ENCODE assay signal across 9 mouse cellular contexts in the genomic region with DNA sequence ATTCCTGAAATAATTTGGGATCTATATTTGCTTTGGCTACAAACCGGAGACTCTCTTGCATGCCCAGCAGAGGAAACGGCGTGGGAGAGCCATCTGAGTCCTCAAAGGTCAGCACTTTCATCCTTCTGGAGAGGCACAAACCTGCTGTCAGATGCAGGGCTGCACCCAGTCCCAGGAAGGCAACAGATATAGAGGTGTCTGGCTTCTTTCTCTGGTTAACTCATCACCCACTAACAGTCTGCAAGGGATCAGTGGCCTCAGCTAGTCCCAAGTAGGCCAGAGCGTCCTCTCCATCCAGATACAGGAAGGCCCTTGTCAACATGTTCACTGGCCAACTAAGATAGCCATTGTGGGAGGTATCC. TPM values are rescaled to one million over a fixed set of nuclear protein-coding genes. Genes with fewer than 3 reads are reported as not detected.
DNase-seq lines count a peak whose midpoint lies in the region; ATAC-seq and TF ChIP-seq lines count a peak whose summit lies in the region.
"Had no signal": no experiment of that assay in that cellular context is flagged by ENCODE, and none has a peak within 500 bp of the region (broad histone marks: within the 10 kb centered on the region; RNA-seq: fewer than 3 reads in every experiment).

No protein-coding gene starts in this region.

- no peak for TF ChIP-seq CTCF in MEL (IDR thresholded peaks at IDR 0.05 in 2 of 3, conservative IDR thresholded peaks at IDR 0.05 in 1 of 3; ENCODE audit: control insufficient read depth in 1 of 3, insufficient read depth in 1 of 3, low read depth in 2 of 3, low read length in 3 of 3, poor library complexity in 1 of 3, severe bottlenecking in 1 of 3)

- no peak for TF ChIP-seq EP300 in MEL (IDR thresholded peaks at IDR 0.05; ENCODE audit: low read depth in 1 of 2, low read length in 2 of 2)

- H3K27ac ChIP-seq in hindbrain, embryonic 15.5 days (replicated peaks) = peak overlapping the region; percentile 48; the same call in 1 of the 2 replicates
- no peak overlapping the region for H3K27ac ChIP-seq in hindbrain, embryonic 11.5 days (ENCODE audit: low read depth, low read length)
- peak overlapping the region; percentile 83 for H3K27ac ChIP-seq in MEL (ENCODE audit: control insufficient read depth, low read depth, low read length)
- no peak overlapping the region for H3K27ac ChIP-seq in intestine, embryonic 15.5 days
- H3K27ac ChIP-seq: liver, embryonic 14.5 days had no signal

- H3K4me1 ChIP-seq in hindbrain, embryonic 15.5 days (replicated peaks) = peaks cover 4% of the 10 kb centered on the region; the same call in 1 of the 2 replicates
- H3K4me1 ChIP-seq in hindbrain, embryonic 11.5 days (replicated peaks; ENCODE audit: control insufficient read depth, insufficient read depth, low read length) = no peaks in the 10 kb centered on the region
- peaks cover 29 to 49% of the 10 kb centered on the region in 2 experiments for H3K4me1 ChIP-seq in MEL (ENCODE audit: control insufficient read depth in 1 of 2, insufficient read depth in 2 of 2, low read length in 2 of 2)
- peaks cover 9% of the 10 kb centered on the region; the same call in 1 of the 2 replicates for H3K4me1 ChIP-seq in intestine, embryonic 15.5 days (replicated peaks)

- ATAC-seq in frontal cortex, adult (ENCODE audit: low TSS enrichment) = peak; percentile 7; the same call in 1 of the 2 replicates
- ATAC-seq in hindbrain, embryonic 15.5 days (ENCODE audit: low FRiP score, low read depth) = no peak
- no peak for ATAC-seq in hindbrain, embryonic 11.5 days (ENCODE audit: low FRiP score)
- 0 out of 2 replicates have a peak, but pooled peaks have one; percentile 18 for ATAC-seq in intestine, embryonic 15.5 days

- no peak overlapping the region for H3K4me2 ChIP-seq in hindbrain, embryonic 15.5 days
- H3K4me2 ChIP-seq in hindbrain, embryonic 11.5 days (replicated peaks; ENCODE audit: low read depth, low read length) = no peak overlapping the region
- no peak overlapping the region for H3K4me2 ChIP-seq in intestine, embryonic 15.5 days (replicated peaks)

- H3K27me3 ChIP-seq in hindbrain, embryonic 15.5 days = no peaks in the 10 kb centered on the region
- no peaks in the 10 kb centered on the region for H3K27me3 ChIP-seq in hindbrain, embryonic 11.5 days (ENCODE audit: control insufficient read depth, insufficient read depth, low read length)
- no peaks in the 10 kb centered on the region for H3K27me3 ChIP-seq in MEL (ENCODE audit: control insufficient read depth in 1 of 2, insufficient read depth in 2 of 2, low read length in 2 of 2)
- no peaks in the 10 kb centered on the region for H3K27me3 ChIP-seq in intestine, embryonic 15.5 days (replicated peaks)

- 93% methylated on average over 4 of the region's 4 CpGs for WGBS in hindbrain, embryonic 15.5 days
- 89% methylated on average over 4 of the region's 4 CpGs for WGBS in hindbrain, embryonic 11.5 days
- 73% methylated on average over 4 of the region's 4 CpGs for WGBS in intestine, embryonic 15.5 days

- no peaks in the 10 kb centered on the region for H3K79me2 ChIP-seq in MEL (ENCODE audit: control insufficient read depth, insufficient read depth, low read length, poor library complexity)

- TF ChIP-seq RAD21 in MEL (IDR thresholded peaks at IDR 0.05; ENCODE audit: low read depth, low read length) = no peak

- H3K9me3 ChIP-seq in hindbrain, embryonic 15.5 days = no peaks in the 10 kb centered on the region
- H3K9me3 ChIP-seq in hindbrain, embryonic 11.5 days (ENCODE audit: control insufficient read depth, low read length) = no peaks in the 10 kb centered on the region
- no peaks in the 10 kb centered on the region for H3K9me3 ChIP-seq in MEL (replicated peaks; ENCODE audit: insufficient read depth, low read length)
- H3K9me3 ChIP-seq in intestine, embryonic 15.5 days = no peaks in the 10 kb centered on the region

- no peak for TF ChIP-seq POLR2A in MEL (IDR thresholded peaks at IDR 0.05; ENCODE audit: control insufficient read depth in 1 of 2, insufficient read depth in 1 of 2, low read depth in 1 of 2, low read length in 2 of 2, poor library complexity in 1 of 2)

- H3K36me3 ChIP-seq in hindbrain, embryonic 15.5 days = no peaks in the 10 kb centered on the region
- no peaks in the 10 kb centered on the region for H3K36me3 ChIP-seq in hindbrain, embryonic 11.5 days (ENCODE audit: control insufficient read depth, insufficient read depth, low read length)
- H3K36me3 ChIP-seq in MEL (ENCODE audit: control insufficient read depth in 1 of 2, insufficient read depth in 2 of 2, low read length in 2 of 2) = peaks cover 0 to 42% of the 10 kb centered on the region in 2 experiments; a peak in 2 of 4 replicates
- H3K36me3 ChIP-seq in intestine, embryonic 15.5 days = no peaks in the 10 kb centered on the region

- no peak overlapping the region for H3K9ac ChIP-seq in hindbrain, embryonic 15.5 days
- H3K9ac ChIP-seq in hindbrain, embryonic 11.5 days (ENCODE audit: low read depth, low read length) = no peak overlapping the region
- peak overlapping the region; percentile 33 for H3K9ac ChIP-seq in MEL (ENCODE audit: control insufficient read depth, low read depth, low read length, poor library complexity, severe bottlenecking)
- no peak overlapping the region for H3K9ac ChIP-seq in intestine, embryonic 15.5 days
- H3K9ac ChIP-seq: liver, embryonic 14.5 days had no signal

- DNase-seq in frontal cortex, postnatal 14 days (ENCODE audit: low spot score in 2 of 2) = no peak
- no peak for DNase-seq in hindbrain, embryonic 11.5 days (ENCODE audit: low spot score)
- peak; percentile 42 for DNase-seq in MEL (ENCODE audit: low read depth, low spot score)
- DNase-seq in ovary, postnatal 36 days (ENCODE audit: low spot score) = no peak
- DNase-seq in left cerebral cortex, adult 11 months (ENCODE audit: low spot score) = no peak

- H3K4me3 ChIP-seq in hindbrain, embryonic 15.5 days = no peak overlapping the region
- no peak overlapping the region for H3K4me3 ChIP-seq in hindbrain, embryonic 11.5 days (ENCODE audit: low read depth, low read length)
- H3K4me3 ChIP-seq in MEL (ENCODE audit: control insufficient read depth in 1 of 2, insufficient read depth in 1 of 2, low read depth in 2 of 2, low read length in 2 of 2) = peak overlapping the region in 1 of 2 experiments; percentile 22; a peak in 2 of 4 replicates
- no peak overlapping the region for H3K4me3 ChIP-seq in intestine, embryonic 15.5 days (replicated peaks)

TF ChIP-seq in MEL, 35 proteins besides CTCF, POLR2A, EP300 and RAD21:
- TF ChIP-seq CHD1 (IDR thresholded peaks at IDR 0.05; ENCODE audit: low read depth, low read length) (no peak), GATA1 (IDR thresholded peaks at IDR 0.05; ENCODE audit: low read depth, low read length) (no peak), MYB (IDR thresholded peaks at IDR 0.05; ENCODE audit: low read depth, low read length) (no peak), ZNF384 (IDR thresholded peaks at IDR 0.05; ENCODE audit: low read depth, low read length) (no peak; the same call in 1 of the 2 replicates), RCOR1 (IDR thresholded peaks at IDR 0.05; ENCODE audit: low read depth, low read length) (peak; percentile 12; the same call in 1 of the 2 replicates)

RNA-seq across cellular contexts. Expression of gene Zfp706, which starts 46.7 kb away (rescaled TPM):
- polyA plus RNA-seq in hindbrain, embryonic 15.5 days (2015; fragmentation: Nextera tagmentation; extraction: Ambion mirVana) = 407 and 424 TPM in 2 replicates
- 360 and 376 TPM in 2 replicates for polyA plus RNA-seq in hindbrain, embryonic 11.5 days (2014; fragmentation: Nextera tagmentation; extraction: Ambion mirVana)
- total RNA-seq in MEL (2012; rRNA removed) = 64.0 and 66.3 TPM in 2 replicates
- polyA plus RNA-seq in MEL (2012; ENCODE audit: insufficient read depth in 1 of 2, insufficient read length in 2 of 2, low read depth in 1 of 2, low replicate concordance in 2 of 2, missing spikeins in 1 of 2) = 100 to 1,000 TPM in 1 of 2 experiments, 10 to 100 TPM in 1; 33.1 to 261 TPM
- polyA plus RNA-seq in intestine, embryonic 15.5 days (2015; fragmentation: Nextera tagmentation; extraction: Ambion mirVana) = 544 and 685 TPM in 2 replicates

Comparison
In these comparisons a context has a peak if more than half of its experiments do, and no peak if none do; other contexts are left out.
1. H3K27ac ChIP-seq: peak in hindbrain, embryonic 15.5 days (single experiment) and MEL (single experiment); none in hindbrain, embryonic 11.5 days (single experiment) and intestine, embryonic 15.5 days (single experiment).
2. ATAC-seq: peak in frontal cortex, adult (single experiment) and intestine, embryonic 15.5 days (single experiment); none in hindbrain, embryonic 15.5 days (single experiment) and hindbrain, embryonic 11.5 days (single experiment).